Mouse (Mus musculus) MEL (cell line): ENCODE results near the gene Gxylt2. TPM values are rescaled to one million over a fixed set of nuclear protein-coding genes. Genes with fewer than 3 reads are reported as not detected.
A peak's percentile ranks its signal among the peaks of the same experiment; 100 is the strongest.

Experiments
- DNase-seq: peaks from one replicate; pipeline ENCODE4 v3.0.0; 2011; ENCODE audit warnings: low read depth, low spot score
- H3K27ac ChIP-seq: 2 replicates; pipeline ENCODE4 v1.5.1; 2012; ENCODE audit warnings: low read depth, mild to moderate bottlenecking, control low read depth, low read length, moderate library complexity; ENCODE audit not compliant: control insufficient read depth
- H3K27me3 ChIP-seq, 2 experiments: fragments of 150-350 bp in 1 of 2; sonication (generic) in 1 of 2; 2 replicates each; pipeline ENCODE4 v1.6.1; 2012; ENCODE audit warnings: low read length in 2 of 2, mild to moderate bottlenecking in 2 of 2, improper control_type of control experiment in 1 of 2, moderate library complexity in 1 of 2; ENCODE audit not compliant: insufficient read depth in 2 of 2, control insufficient read depth in 1 of 2
- H3K36me3 ChIP-seq, 2 experiments: 2 replicates each; pipeline ENCODE4 v1.6.1; 2012 to 2014; ENCODE audit warnings: low read length in 2 of 2, improper control_type of control experiment in 1 of 2, inconsistent platforms in 1 of 2, mild to moderate bottlenecking in 1 of 2; ENCODE audit not compliant: insufficient read depth in 2 of 2, control insufficient read depth in 1 of 2
- H3K4me1 ChIP-seq, 2 experiments: fragments of 150-350 bp in 1 of 2; sonication (generic) in 1 of 2; 2 replicates each; pipeline ENCODE4 v1.6.1; 2012; ENCODE audit warnings: low read length in 2 of 2, improper control_type of control experiment in 1 of 2, mild to moderate bottlenecking in 1 of 2; ENCODE audit not compliant: insufficient read depth in 2 of 2, control insufficient read depth in 1 of 2
- H3K4me3 ChIP-seq, 2 experiments: fragments of 150-350 bp in 1 of 2; sonication (generic) in 1 of 2; 2 replicates each; pipeline ENCODE4 v1.5.1; 2012; ENCODE audit warnings: low read depth in 2 of 2, low read length in 2 of 2, mild to moderate bottlenecking in 2 of 2, moderate library complexity in 2 of 2, control low read depth in 1 of 2, improper control_type of control experiment in 1 of 2; ENCODE audit not compliant: control insufficient read depth in 1 of 2, insufficient read depth in 1 of 2
- H3K79me2 ChIP-seq: 2 replicates; pipeline ENCODE4 v1.6.1; 2012; ENCODE audit warnings: mild to moderate bottlenecking, low read length, moderate library complexity; ENCODE audit not compliant: control insufficient read depth, poor library complexity, insufficient read depth
- H3K9ac ChIP-seq: 2 replicates; pipeline ENCODE4 v1.6.1; 2012; ENCODE audit warnings: low read depth, mild to moderate bottlenecking, control low read depth, low read length, moderate library complexity; ENCODE audit not compliant: control insufficient read depth, poor library complexity, severe bottlenecking
- H3K9me3 ChIP-seq: fragments of 150-350 bp; sonication (generic); replicated peaks from 2 replicates; pipeline ENCODE4 v1.6.1; 2012; ENCODE audit warnings: mild to moderate bottlenecking, low read length, improper control_type of control experiment, moderate library complexity; ENCODE audit not compliant: insufficient read depth
- CHD1 ChIP-seq: IDR thresholded peaks from 2 replicates; pipeline ENCODE4 v1.6.1; 2012; ENCODE audit warnings: low read depth, mild to moderate bottlenecking, inconsistent platforms, low read length, improper control_type of control experiment
- CHD2 ChIP-seq: IDR thresholded peaks from 2 replicates; pipeline ENCODE4 v1.6.1; 2011; ENCODE audit warnings: low read length, improper control_type of control experiment
- E2F4 ChIP-seq: IDR thresholded peaks from 2 replicates; pipeline ENCODE4 v1.6.1; 2011; ENCODE audit warnings: low read depth, low read length, improper control_type of control experiment, borderline replicate concordance
- ELF1 ChIP-seq: IDR thresholded peaks from 2 replicates; pipeline ENCODE4 v1.6.1; 2014; ENCODE audit warnings: low read depth, mild to moderate bottlenecking, inconsistent platforms, low read length, improper control_type of control experiment, moderate library complexity
- EP300 ChIP-seq, 2 experiments: IDR thresholded peaks; 2 replicates each; pipeline ENCODE4 v1.6.1; 2011; ENCODE audit warnings: improper control_type of control experiment in 2 of 2, low read length in 2 of 2, low read depth in 1 of 2, mild to moderate bottlenecking in 1 of 2
- ETS1 ChIP-seq: IDR thresholded peaks from 2 replicates; pipeline ENCODE4 v1.6.1; 2012; ENCODE audit warnings: low read depth, mild to moderate bottlenecking, inconsistent platforms, low read length, improper control_type of control experiment, moderate library complexity
- GATA1 ChIP-seq: IDR thresholded peaks from 2 replicates; pipeline ENCODE4 v1.6.1; 2011; ENCODE audit warnings: low read depth, low read length, improper control_type of control experiment
- HCFC1 ChIP-seq: IDR thresholded peaks from 2 replicates; pipeline ENCODE4 v1.6.1; 2012; ENCODE audit warnings: low read depth, mild to moderate bottlenecking, inconsistent platforms, low read length, improper control_type of control experiment, moderate library complexity
- KAT2A ChIP-seq: conservative IDR thresholded peaks from 2 replicates; pipeline ENCODE4 v1.6.1; 2012; ENCODE audit warnings: low read depth, low read length, improper control_type of control experiment, inconsistent platforms
- MAX ChIP-seq: IDR thresholded peaks from 2 replicates; pipeline ENCODE4 v1.6.1; 2011; ENCODE audit warnings: low read length, improper control_type of control experiment
- MAZ ChIP-seq: IDR thresholded peaks from 2 replicates; pipeline ENCODE4 v1.6.1; 2012; ENCODE audit warnings: low read depth, mild to moderate bottlenecking, inconsistent platforms, low read length, improper control_type of control experiment
- MYB ChIP-seq: IDR thresholded peaks from 2 replicates; pipeline ENCODE4 v1.6.1; 2011; ENCODE audit warnings: mild to moderate bottlenecking, low read depth, low read length, improper control_type of control experiment
- MYC ChIP-seq: IDR thresholded peaks from 2 replicates; pipeline ENCODE4 v1.6.1; 2011; ENCODE audit warnings: low read depth, mild to moderate bottlenecking, low read length, improper control_type of control experiment, moderate library complexity
- NELFE ChIP-seq: IDR thresholded peaks from 2 replicates; pipeline ENCODE4 v1.6.1; 2011; ENCODE audit warnings: low read depth, low read length, improper control_type of control experiment
- POLR2A ChIP-seq, 2 experiments: IDR thresholded peaks; 2 replicates each; pipeline ENCODE4 v1.6.1; 2011 to 2012; ENCODE audit warnings: low read length in 2 of 2, mild to moderate bottlenecking in 2 of 2, control low read depth in 1 of 2, improper control_type of control experiment in 1 of 2, low read depth in 1 of 2, moderate library complexity in 1 of 2; ENCODE audit not compliant: control insufficient read depth in 1 of 2, insufficient read depth in 1 of 2, poor library complexity in 1 of 2
- RAD21 ChIP-seq: IDR thresholded peaks from 2 replicates; pipeline ENCODE4 v1.6.1; 2011; ENCODE audit warnings: mild to moderate bottlenecking, low read depth, low read length, improper control_type of control experiment
- SIN3A ChIP-seq: IDR thresholded peaks from 2 replicates; pipeline ENCODE4 v1.6.1; 2012; ENCODE audit warnings: low read length, improper control_type of control experiment, inconsistent platforms
- TAL1 ChIP-seq: IDR thresholded peaks from 2 replicates; pipeline ENCODE4 v1.6.1; 2012; ENCODE audit warnings: mild to moderate bottlenecking, inconsistent platforms, low read length, moderate library complexity, mixed read lengths
- TBP ChIP-seq: IDR thresholded peaks from 2 replicates; pipeline ENCODE4 v1.8.0; 2011; ENCODE audit warnings: low read depth, low read length, improper control_type of control experiment
- TCF12 ChIP-seq: IDR thresholded peaks from 2 replicates; pipeline ENCODE4 v1.6.1; 2014; ENCODE audit warnings: low read depth, mild to moderate bottlenecking, inconsistent platforms, low read length, improper control_type of control experiment, moderate library complexity
- UBTF ChIP-seq: IDR thresholded peaks from 2 replicates; pipeline ENCODE4 v1.6.1; 2012; ENCODE audit warnings: low read depth, mild to moderate bottlenecking, inconsistent platforms, low read length, improper control_type of control experiment, moderate library complexity, borderline replicate concordance; ENCODE audit not compliant: insufficient read depth
- USF1 ChIP-seq: IDR thresholded peaks from 2 replicates; pipeline ENCODE4 v1.6.1; 2014; ENCODE audit warnings: low read depth, mild to moderate bottlenecking, inconsistent platforms, low read length, improper control_type of control experiment, moderate library complexity
- USF2 ChIP-seq, 2 experiments: IDR thresholded peaks; 2 replicates each; pipeline ENCODE4 v1.6.1; 2011 to 2012; ENCODE audit warnings: improper control_type of control experiment in 2 of 2, low read length in 2 of 2, borderline replicate concordance in 1 of 2, inconsistent platforms in 1 of 2, low read depth in 1 of 2, mild to moderate bottlenecking in 1 of 2; ENCODE audit not compliant: insufficient read depth in 1 of 2
- ZC3H11A ChIP-seq: IDR thresholded peaks from 2 replicates; pipeline ENCODE4 v1.6.1; 2012; ENCODE audit warnings: low read depth, mild to moderate bottlenecking, inconsistent platforms, low read length, improper control_type of control experiment
- ZKSCAN1 ChIP-seq: IDR thresholded peaks from 2 replicates; pipeline ENCODE4 v1.6.1; 2012; ENCODE audit warnings: low read depth, mild to moderate bottlenecking, inconsistent platforms, low read length, improper control_type of control experiment, moderate library complexity
- ZMIZ1 ChIP-seq: IDR thresholded peaks from 2 replicates; pipeline ENCODE4 v1.6.1; 2012; ENCODE audit warnings: low read depth, mild to moderate bottlenecking, inconsistent platforms, low read length, improper control_type of control experiment, moderate library complexity
- polyA plus RNA-seq, 2 experiments: library from polyadenylated mRNA; stranded (reverse) in 1 of 2; unstranded in 1 of 2; fragments of >175 nt in 1 of 2; fragments of >200 nt in 1 of 2; gene quantifications; 2 replicates each; pipeline versions ENCODE4 v1.2.1 to v1.2.4; 2012; ENCODE audit warnings: low replicate concordance in 2 of 2, low read depth in 1 of 2; ENCODE audit not compliant: insufficient read length in 2 of 2, insufficient read depth in 1 of 2, missing spikeins in 1 of 2
- total RNA-seq: library from RNA; depleted of rRNA; stranded (reverse); fragments of 300-350 nt; gene quantifications from 2 replicates; pipeline ENCODE4 v1.2.3, GENCODE M21; 2012

Gene Gxylt2
- total and polyA plus RNA-seq, 3 experiments: not detected

DNA sequence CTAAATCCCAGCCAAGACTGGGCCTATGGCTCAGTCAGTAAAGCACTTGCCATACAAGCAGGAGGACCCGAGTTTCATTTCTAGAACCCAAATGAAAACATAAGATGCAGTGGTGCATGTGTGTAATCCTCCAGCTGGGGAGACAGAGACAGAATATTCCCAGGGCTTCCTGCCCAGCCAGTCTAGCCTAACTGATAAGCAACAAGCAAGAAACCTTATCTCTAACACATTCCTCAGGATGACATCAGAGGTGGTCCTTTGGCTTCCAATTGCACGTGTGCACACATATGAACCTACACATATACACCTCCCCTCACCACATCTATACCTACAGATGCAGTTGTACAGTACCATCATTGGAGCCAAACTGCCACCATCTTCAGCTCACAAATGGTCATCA, 35.7 kb upstream of the Gxylt2 start:
- no peak overlapping the region for H3K9ac ChIP-seq
- no peak overlapping the region for H3K4me3 ChIP-seq
- DNase-seq: peak; percentile 10
- no peak overlapping the region for H3K27ac ChIP-seq
- no peaks in the 10 kb centered on the region for H3K9me3 ChIP-seq
- peaks cover 0 to 6% of the 10 kb centered on the region in 2 experiments; a peak in 3 of 4 replicates for H3K36me3 ChIP-seq
- H3K4me1 ChIP-seq: peaks cover 0 to 10% of the 10 kb centered on the region in 2 experiments; a peak in 2 of 4 replicates
- no peaks in the 10 kb centered on the region for H3K27me3 ChIP-seq
- peaks cover 9% of the 10 kb centered on the region for H3K79me2 ChIP-seq
- TF ChIP-seq GATA1 (peak; percentile 35; the same call in 1 of the 2 replicates), TAL1 (no peak), ETS1 (peak; percentile 79), KAT2A (no peak), CHD2 (no peak)

- H3K27ac ChIP-seq: peak overlapping the region; percentile 81
- TF ChIP-seq EP300 (IDR thresholded peaks at IDR 0.05; ENCODE audit: low read depth in 1 of 2, low read length in 2 of 2): peak in 1 of 2 experiments; percentile 61; a peak in 2 of 4 replicates
- TF ChIP-seq GATA1: peak; percentile 66
- TF ChIP-seq TBP: peak; percentile 38; the same call in 1 of the 2 replicates
- TF ChIP-seq NELFE: peak; percentile 37; the same call in 1 of the 2 replicates
- no peak for TF ChIP-seq HCFC1
- TF ChIP-seq KAT2A: no peak
- TF ChIP-seq MYC: peak; percentile 83
- no peak for TF ChIP-seq USF2 (IDR thresholded peaks at IDR 0.05; ENCODE audit: borderline replicate concordance in 1 of 2, insufficient read depth in 1 of 2, low read depth in 1 of 2, low read length in 2 of 2)
- TF ChIP-seq ZKSCAN1: no peak
- peak; percentile 77 for TF ChIP-seq TAL1
- peak; percentile 43; the same call in 1 of the 2 replicates for TF ChIP-seq E2F4
- TF ChIP-seq ZMIZ1: no peak
- TF ChIP-seq CHD1: no peak
- peak; percentile 91 for TF ChIP-seq ETS1
- no peak for TF ChIP-seq RAD21
- TF ChIP-seq MAZ: no peak
- peak; percentile 58 for TF ChIP-seq MAX
- TF ChIP-seq UBTF: no peak
- no peak for TF ChIP-seq MYB
- peak; percentile 36; the same call in 1 of the 2 replicates for TF ChIP-seq TCF12
- no peak for TF ChIP-seq USF1
- TF ChIP-seq POLR2A (IDR thresholded peaks at IDR 0.05; ENCODE audit: control insufficient read depth in 1 of 2, insufficient read depth in 1 of 2, low read depth in 1 of 2, low read length in 2 of 2, poor library complexity in 1 of 2): peak; percentile 3 to 65; a peak in 2 of 4 replicates
- no peak for TF ChIP-seq ELF1
- peak; percentile 33; the same call in 1 of the 2 replicates for TF ChIP-seq SIN3A
- TF ChIP-seq ZC3H11A: no peak
- TF ChIP-seq, all 39 proteins: peak for 12
- Histone ChIP-seq H3K9ac (peak overlapping the region; percentile 68), H3K4me3 (peak overlapping the region; percentile 66 to 73), H3K9me3 (no peaks in the 10 kb centered on the region), H3K4me1 (peaks cover 0 to 10% of the 10 kb centered on the region in 2 experiments; a peak in 2 of 4 replicates), H3K27me3 (no peaks in the 10 kb centered on the region), H3K79me2 (peaks cover 9% of the 10 kb centered on the region), H3K36me3 (peaks cover 0 to 13% of the 10 kb centered on the region in 2 experiments; a peak in 2 of 4 replicates)
- peak; percentile 90 for DNase-seq
Measured at GRCm38 (mm10) chr6:100670370-100670841, 34.1 kb upstream of the Gxylt2 start.
